Comparison of ENCODE assay signal across 23 mouse cellular contexts in genomic region chr3:134415606-134416328, GRCm38 (mm10).
DNase-seq lines count a peak whose midpoint lies in the region; ATAC-seq and TF ChIP-seq lines count a peak whose summit lies in the region.
"Had no signal": no experiment of that assay in that cellular context is flagged by ENCODE, and none has a peak within 500 bp of the region (broad histone marks: within the 10 kb centered on the region; RNA-seq: fewer than 3 reads in every experiment).

No protein-coding gene starts in this region.

- no peaks in the 10 kb centered on the region for H3K4me1 ChIP-seq in neural tube, embryonic 11.5 days (ENCODE audit: control insufficient read depth, insufficient read depth, low read length)
- no peaks in the 10 kb centered on the region for H3K4me1 ChIP-seq in midbrain, postnatal 0 days (ENCODE audit: insufficient read depth, low read length)
- no peaks in the 10 kb centered on the region for H3K4me1 ChIP-seq in kidney, embryonic 14.5 days (ENCODE audit: control insufficient read depth, insufficient read depth, low read length)
- H3K4me1 ChIP-seq: embryonic facial prominence, embryonic 15.5 days; heart, embryonic 10.5 days; liver, embryonic 12.5 days; lung, embryonic 15.5 days had no signal

- no peak for TF ChIP-seq CTCF in midbrain, postnatal 0 days (IDR thresholded peaks at IDR 0.05)

- H3K36me3 ChIP-seq in neural tube, embryonic 11.5 days (ENCODE audit: control insufficient read depth, insufficient read depth, low read length), result no peaks in the 10 kb centered on the region
- no peaks in the 10 kb centered on the region for H3K36me3 ChIP-seq in midbrain, postnatal 0 days (ENCODE audit: insufficient read depth, low read length)
- H3K36me3 ChIP-seq in kidney, embryonic 14.5 days (ENCODE audit: control insufficient read depth, insufficient read depth, low read length), result no peaks in the 10 kb centered on the region
- H3K36me3 ChIP-seq: embryonic facial prominence, embryonic 15.5 days; heart, embryonic 10.5 days; liver, embryonic 12.5 days; lung, embryonic 15.5 days had no signal

- DNase-seq in embryo, embryonic 10 days (ENCODE audit: low spot score), result peak; percentile 8
- DNase-seq in embryo, embryonic 11 days, result no peak
- DNase-seq in neural tube, embryonic 11.5 days (ENCODE audit: low spot score), result peak; percentile 13
- no peak for DNase-seq in neural tube, embryonic 10.5 days (ENCODE audit: extremely low spot score, low spot score)
- DNase-seq in midbrain, postnatal 0 days (ENCODE audit: low spot score), result peak; percentile 9
- no peak for DNase-seq in thymus, postnatal 4 days
- DNase-seq in heart, postnatal 14 days, result no peak
- DNase-seq: adrenal gland, postnatal 10 days; cerebellum, adult 11 months; cerebellum, postnatal 10 days; gastrocnemius, adult 2 months; kidney, adult 18-20 months; kidney, postnatal 10 days; layer of hippocampus, postnatal 36 days; thymus, postnatal 25 days had no signal

- WGBS in neural tube, embryonic 11.5 days, result 65% methylated on average over 17 of the region's 17 CpGs
- 71% methylated on average over 17 of the region's 17 CpGs for WGBS in midbrain, postnatal 0 days
- 68% methylated on average over 17 of the region's 17 CpGs for WGBS in kidney, embryonic 14.5 days

- H3K27me3 ChIP-seq in neural tube, embryonic 11.5 days (ENCODE audit: control insufficient read depth, insufficient read depth, low read length), result no peaks in the 10 kb centered on the region
- no peaks in the 10 kb centered on the region for H3K27me3 ChIP-seq in midbrain, postnatal 0 days (ENCODE audit: insufficient read depth, low read length)
- H3K27me3 ChIP-seq in kidney, embryonic 14.5 days (ENCODE audit: control insufficient read depth, insufficient read depth, low read length), result no peaks in the 10 kb centered on the region
- H3K27me3 ChIP-seq: embryonic facial prominence, embryonic 15.5 days; liver, embryonic 12.5 days; lung, embryonic 15.5 days; Patski had no signal

- H3K27ac ChIP-seq in neural tube, embryonic 11.5 days (ENCODE audit: low read depth, low read length), result no peak overlapping the region
- no peak overlapping the region for H3K27ac ChIP-seq in midbrain, postnatal 0 days (ENCODE audit: low read depth, low read length)
- H3K27ac ChIP-seq in kidney, embryonic 14.5 days (ENCODE audit: low read depth, low read length), result no peak overlapping the region
- H3K27ac ChIP-seq: embryonic facial prominence, embryonic 15.5 days; gastrocnemius, adult 2 months; heart, embryonic 10.5 days; layer of hippocampus, adult 2 months; liver, embryonic 12.5 days; lung, embryonic 15.5 days; macrophage had no signal

- intact Hi-C loops in heart, postnatal 14 days (cut with DNase I), result no loop called here

- no peak for ATAC-seq in neural tube, embryonic 11.5 days (ENCODE audit: insufficient read depth, low FRiP score, low TSS enrichment)
- ATAC-seq in midbrain, postnatal 0 days (ENCODE audit: low FRiP score), result no peak
- no peak for ATAC-seq in kidney, embryonic 14.5 days (ENCODE audit: low FRiP score, low TSS enrichment)
- ATAC-seq: liver, embryonic 12.5 days; Patski had no signal

- no peak overlapping the region for H3K4me3 ChIP-seq in neural tube, embryonic 11.5 days (ENCODE audit: low read depth, low read length)
- no peak overlapping the region for H3K4me3 ChIP-seq in midbrain, postnatal 0 days (ENCODE audit: low read depth, low read length)
- no peak overlapping the region for H3K4me3 ChIP-seq in kidney, embryonic 14.5 days (ENCODE audit: low read length)
- H3K4me3 ChIP-seq: embryonic facial prominence, embryonic 15.5 days; gastrocnemius, adult 2 months; heart, embryonic 10.5 days; layer of hippocampus, adult 2 months; liver, embryonic 12.5 days; lung, embryonic 15.5 days had no signal

- H3K9me3 ChIP-seq in neural tube, embryonic 11.5 days (ENCODE audit: control insufficient read depth, low read length), result no peaks in the 10 kb centered on the region
- H3K9me3 ChIP-seq in midbrain, postnatal 0 days (ENCODE audit: low read length), result no peaks in the 10 kb centered on the region
- no peaks in the 10 kb centered on the region for H3K9me3 ChIP-seq in kidney, embryonic 14.5 days (ENCODE audit: control insufficient read depth, low read length)
- H3K9me3 ChIP-seq: embryonic facial prominence, embryonic 15.5 days; heart, embryonic 10.5 days; liver, embryonic 12.5 days; lung, embryonic 15.5 days had no signal

- H3K9ac ChIP-seq in neural tube, embryonic 11.5 days (ENCODE audit: low read length), result no peak overlapping the region
- no peak overlapping the region for H3K9ac ChIP-seq in midbrain, postnatal 0 days (replicated peaks; ENCODE audit: low read length, poor library complexity, severe bottlenecking)
- H3K9ac ChIP-seq in kidney, embryonic 14.5 days (ENCODE audit: low read depth, low read length), result no peak overlapping the region
- H3K9ac ChIP-seq: embryonic facial prominence, embryonic 15.5 days; liver, embryonic 12.5 days; lung, embryonic 15.5 days had no signal

- no peak overlapping the region for H3K4me2 ChIP-seq in neural tube, embryonic 11.5 days (ENCODE audit: low read depth)
- H3K4me2 ChIP-seq in midbrain, postnatal 0 days (ENCODE audit: low read depth, low read length, poor library complexity, severe bottlenecking), result no peak overlapping the region
- no peak overlapping the region for H3K4me2 ChIP-seq in kidney, embryonic 14.5 days (replicated peaks; ENCODE audit: low read depth, low read length)
- H3K4me2 ChIP-seq: embryonic facial prominence, embryonic 15.5 days; liver, embryonic 12.5 days; lung, embryonic 15.5 days had no signal

Comparison
In these comparisons a context has a peak if more than half of its experiments do, and no peak if none do; other contexts are left out.
1. DNase-seq: peak in embryo, embryonic 10 days (single experiment), neural tube, embryonic 11.5 days (single experiment) and midbrain, postnatal 0 days (single experiment); none in embryo, embryonic 11 days (single experiment), neural tube, embryonic 10.5 days (single experiment), thymus, postnatal 4 days (single experiment) and heart, postnatal 14 days (0 of 2).